Mouse (Mus musculus) adrenal gland, adult 18-20 months (tissue): ENCODE results near the gene Ifi214. TPM values are rescaled to one million over a fixed set of nuclear protein-coding genes. Genes with fewer than 3 reads are reported as not detected.
"Not testable (repeated sequence)": the region's sequence is repeated elsewhere in the genome, so short reads cannot be mapped to it uniquely, and the experiment has no call there.

Experiments
- DNase-seq, 2 experiments: peaks; one replicate each; pipeline ENCODE4 v3.0.0; 2021 to 2022; ENCODE audit warnings: low spot score in 2 of 2
- long read RNA-seq, 2 experiments: library from polyadenylated mRNA; stranded (forward); transcript quantifications; one replicate each; pipeline ENCODE4 v2.0.0; 2021
- microRNA-seq, 2 experiments: library from miRNA; unstranded; fragments of <30 nt; microRNA quantifications; one replicate each; pipeline ENCODE4 v1.2.0; 2021; ENCODE audit warnings: borderline number of aligned reads in 2 of 2
- total RNA-seq, 2 experiments: library from RNA; stranded (reverse); gene quantifications; 1 replicate in 1 of 2; 2 replicates in 1 of 2; pipeline ENCODE4 v1.2.3; 2021

Ifi214 gene
- total RNA-seq, result not detected
- long read RNA-seq, experiment 1, result 0 reads
- long read RNA-seq, experiment 2, result 0 reads

GRCm38 (mm10) chr1:173535791-173536190 is at the start of gene Ifi214:
TSS of gene Ifi214 (minus strand) at chr1:173535957.
- not testable (repeated sequence) for DNase-seq

GRCm38 (mm10) chr1:173579921-173580585 is 44.3 kb upstream of the Ifi214 start:
- DNase-seq, result no peak

- DNase-seq, result no peak
Observed at GRCm38 (mm10) chr1:173579079-173579478, 43.3 kb upstream of the Ifi214 start.

- not testable (repeated sequence) for DNase-seq
Observed at GRCm38 (mm10) chr1:173550491-173551050, 14.8 kb upstream of the Ifi214 start.

- not testable (repeated sequence) for DNase-seq
Observed at GRCm38 (mm10) chr1:173548798-173549197, 13.0 kb upstream of the Ifi214 start.

- DNase-seq, result no peak
Observed at GRCm38 (mm10) chr1:173521452-173521851, 14.3 kb downstream of the Ifi214 start.

- DNase-seq, result not testable (repeated sequence)
Observed at GRCm38 (mm10) chr1:173510595-173510994, 25.2 kb downstream of the Ifi214 start.

- DNase-seq, result not testable (repeated sequence)
Observed at GRCm38 (mm10) chr1:173491483-173491882, 44.3 kb downstream of the Ifi214 start.

GRCm38 (mm10) chr1:173490812-173491480 is 44.8 kb downstream of the Ifi214 start, which contains the start of gene Ifi206:
TSS of gene Ifi206 (minus strand) at chr1:173491041.
- DNase-seq, result not testable (repeated sequence)

GRCm38 (mm10) chr1:173481182-173481574 is 54.6 kb downstream of the Ifi214 start:
- DNase-seq, result not testable (repeated sequence)

- not testable (repeated sequence) for DNase-seq
Observed at GRCm38 (mm10) chr1:173480399-173481181, 55.2 kb downstream of the Ifi214 start.

Small RNA genes within 50 kb of the gene (microRNA-seq; reads per million reads assigned to microRNA genes)
- gene Gm44481, result 0 reads per million in 2 experiments

Other genes starting within 250 kb of the Ifi214 start
- 1 to 10 TPM in 1 of 2 experiments, under 1 TPM in 1; 0.63 to 2.0 TPM for gene Ackr1, start 202.2 kb downstream of the Ifi214 start, total RNA-seq
- gene Aim2, start 185.1 kb downstream of the Ifi214 start, total RNA-seq, result 1 to 10 TPM; 1.1 to 2.0 TPM
- gene Cadm3, start 168.3 kb downstream of the Ifi214 start, total RNA-seq, result 1 to 10 TPM; 4.0 to 8.9 TPM
- gene Ifi206, start 44.9 kb downstream of the Ifi214 start, total RNA-seq, result 1 to 10 TPM in 1 of 2 experiments, under 1 TPM in 1; 0.53 to 1.2 TPM
- 1 to 10 TPM; 1.5 to 2.5 TPM for gene Ifi213, start 63.3 kb upstream of the Ifi214 start, total RNA-seq
- gene Ifi209, start 95.0 kb upstream of the Ifi214 start, total RNA-seq, result 1 to 10 TPM; 1.2 to 1.7 TPM
- 1 to 10 TPM; 1.5 to 2.0 TPM for gene Ifi208, start 137.7 kb upstream of the Ifi214 start, total RNA-seq
- 1 to 10 TPM; 4.9 to 8.6 TPM for gene Ifi207, start 205.8 kb upstream of the Ifi214 start, total RNA-seq
- 10 to 100 TPM in 1 of 2 experiments, 1 to 10 TPM in 1; 6.6 to 10.6 TPM for gene Ifi204, start 231.0 kb upstream of the Ifi214 start, total RNA-seq